Mouse (Mus musculus) liver, adult 2 months (tissue): Measurements from ENCODE around the gene Tma7.

Experiments used
- CTCF ChIP-seq: fragments of 200-500 bp; IDR thresholded peaks from 2 replicates; pipeline ENCODE4 v1.5.1; 2011; ENCODE audit warnings: low read depth, low read length, control low read depth
- POLR2A ChIP-seq: fragments of 200-500 bp; IDR thresholded peaks from 2 replicates; pipeline ENCODE4 v1.6.1; 2011; ENCODE audit warnings: low read length, control low read depth; ENCODE audit not compliant: insufficient read depth; ENCODE audit errors: extremely low read depth

GRCm38 (mm10) chr9:109031001-109031400, 51.4 kb downstream of the Tma7 start:
- TF ChIP-seq CTCF (no peak), POLR2A (no peak)
